Mouse (Mus musculus) c-Kit-positive CD71-positive TER-119-negative erythroid progenitor cells, embryonic 14.5 days (primary cell): ENCODE measurements around the gene Serpina3j.
"Not testable (repeated sequence)": the region's sequence is repeated elsewhere in the genome, so short reads cannot be mapped to it uniquely, and the experiment has no call there.

Experiments
- DNase-seq: peaks from one replicate; pipeline ENCODE4 v3.0.0-alpha.2; 2013; ENCODE audit warnings: low read depth

Gene Serpina3j

DNA sequence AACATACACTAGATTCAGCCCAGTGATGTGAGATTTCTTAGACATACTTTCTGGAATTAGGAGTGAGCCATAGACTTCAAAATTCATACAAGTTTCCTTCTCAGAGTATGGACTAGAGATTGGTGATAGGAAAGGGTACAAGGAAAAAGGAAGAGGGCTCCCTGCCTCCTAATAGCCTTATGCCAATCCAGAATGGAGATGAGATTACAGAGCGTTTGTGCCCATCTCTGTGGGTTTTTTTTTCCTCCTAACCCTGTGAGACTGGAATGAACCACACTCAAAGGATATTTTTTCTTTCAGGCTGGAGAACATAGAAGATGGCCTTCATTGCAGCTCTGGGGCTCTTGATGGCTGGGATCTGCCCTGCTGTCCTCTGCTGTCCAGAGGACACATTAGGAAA lies at the start of gene Serpina3j:
Gene Serpina3j (plus strand): TSS at position 301 of the 400 bp plus-strand sequence.
- no peak for DNase-seq

DNA sequence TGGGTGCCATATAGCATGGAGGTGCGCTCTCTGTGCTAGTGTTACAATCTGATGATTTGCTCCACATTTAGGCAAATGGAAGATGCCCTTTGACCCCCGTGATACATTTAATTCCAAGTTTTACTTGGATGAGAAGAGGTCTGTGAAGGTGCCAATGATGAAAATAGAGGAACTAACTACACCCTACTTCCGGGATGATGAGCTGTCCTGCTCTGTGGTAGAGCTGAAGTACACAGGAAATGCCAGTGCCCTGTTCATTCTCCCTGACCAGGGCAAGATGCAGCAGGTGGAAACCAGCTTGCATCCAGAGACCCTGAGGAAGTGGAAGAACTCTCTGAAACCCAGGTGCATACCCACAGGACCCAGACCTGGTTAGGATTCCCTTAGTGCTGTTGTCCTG lies 48.0 kb upstream of the Serpina3j start:
- no peak for DNase-seq

DNA sequence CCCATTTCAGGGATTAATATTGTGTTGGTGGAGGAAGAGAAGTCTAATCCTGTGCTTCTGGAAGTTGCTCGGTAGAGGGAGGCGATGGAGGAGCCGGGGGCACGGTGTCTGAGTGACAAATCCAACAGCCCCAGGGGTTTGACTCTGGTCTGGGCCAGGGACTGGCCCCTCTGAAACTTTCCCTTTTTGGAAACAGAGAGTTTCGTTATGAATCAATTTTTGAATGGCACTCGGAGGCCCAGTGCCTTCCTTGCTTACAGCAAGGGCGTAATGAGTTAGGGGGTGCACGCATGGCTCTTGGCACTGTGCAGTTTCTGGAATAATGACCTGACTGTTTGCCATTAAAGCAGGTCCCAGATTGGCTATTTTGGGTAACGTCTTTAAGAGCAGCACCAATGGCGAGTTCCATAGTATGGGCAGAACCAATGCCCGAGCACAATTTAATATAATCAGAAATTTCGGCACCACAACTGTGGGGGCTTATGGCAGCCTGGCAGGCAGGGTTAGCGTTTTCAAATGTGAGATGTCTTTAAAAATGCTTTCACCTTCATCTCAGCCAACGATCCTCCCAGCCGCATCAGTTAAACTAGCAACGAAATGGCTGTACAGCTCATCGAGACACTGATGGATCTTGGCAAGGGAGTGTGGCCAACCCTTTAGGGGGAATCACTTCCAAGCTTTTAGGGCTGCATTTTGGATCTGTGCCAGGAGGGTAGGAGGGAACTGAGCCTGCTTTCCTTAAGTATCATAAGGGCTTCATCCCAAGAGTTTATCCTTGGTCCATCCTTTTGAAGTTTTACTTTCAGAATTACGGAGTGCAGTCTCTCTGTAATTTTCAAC lies 35.9 kb upstream of the Serpina3j start:
- DNase-seq = no peak

DNA sequence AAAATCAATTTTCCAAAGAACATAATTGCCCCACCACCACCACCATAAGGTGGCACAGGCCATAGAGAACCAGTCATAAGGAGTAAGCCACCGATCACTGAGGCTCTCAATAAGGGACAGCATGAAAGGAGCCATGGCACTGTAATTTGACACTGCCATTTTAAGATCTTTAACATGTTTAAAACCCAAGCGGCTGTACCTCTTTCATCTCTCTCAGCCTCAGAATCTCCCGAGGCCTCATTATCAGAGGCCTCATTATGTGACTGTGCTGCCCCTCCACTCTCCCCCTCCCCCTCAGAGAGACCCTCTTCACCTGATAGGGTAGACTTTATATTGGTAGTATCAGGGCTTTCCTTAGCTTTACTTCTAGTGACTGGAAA lies 35.3 kb upstream of the Serpina3j start:
- no peak for DNase-seq

DNA sequence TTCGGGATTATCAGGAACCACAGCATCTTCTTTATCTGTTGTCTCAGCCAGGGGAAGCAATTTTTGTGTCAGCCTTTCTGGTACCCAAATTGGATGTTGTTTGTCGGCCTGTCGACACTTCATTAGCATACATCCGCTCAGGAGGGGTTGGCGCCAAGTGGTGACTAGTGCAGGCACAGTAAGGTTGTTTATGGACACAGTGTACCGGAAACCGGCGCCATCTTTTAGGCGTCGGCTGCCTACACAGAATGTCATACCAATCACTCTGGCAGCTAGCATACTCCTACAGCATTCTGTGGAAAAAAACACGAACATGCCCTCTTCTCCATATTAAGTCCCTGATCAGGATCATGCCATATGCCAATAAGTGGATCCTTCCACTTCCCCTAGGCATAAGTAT lies 31.0 kb upstream of the Serpina3j start:
- DNase-seq = no peak

DNA sequence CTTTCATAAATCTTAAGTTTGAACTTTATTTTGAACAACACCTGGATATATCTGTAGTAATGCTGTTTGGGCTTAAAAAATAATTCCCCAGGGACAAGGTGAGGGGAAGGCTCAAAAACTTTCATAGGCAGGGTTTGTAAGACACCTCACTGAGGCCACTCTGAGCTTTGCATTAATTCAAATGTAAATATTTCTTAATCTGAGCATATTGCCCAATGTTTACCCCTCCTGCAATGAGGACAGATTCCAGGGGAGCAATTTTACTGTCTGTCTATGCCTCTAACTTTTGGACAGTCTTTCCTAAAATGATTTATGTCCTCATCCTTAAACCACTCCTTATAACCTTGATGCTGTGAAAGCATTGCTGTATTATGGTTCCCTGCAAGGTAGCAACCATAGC lies 26.0 kb upstream of the Serpina3j start:
- no peak for DNase-seq

DNA sequence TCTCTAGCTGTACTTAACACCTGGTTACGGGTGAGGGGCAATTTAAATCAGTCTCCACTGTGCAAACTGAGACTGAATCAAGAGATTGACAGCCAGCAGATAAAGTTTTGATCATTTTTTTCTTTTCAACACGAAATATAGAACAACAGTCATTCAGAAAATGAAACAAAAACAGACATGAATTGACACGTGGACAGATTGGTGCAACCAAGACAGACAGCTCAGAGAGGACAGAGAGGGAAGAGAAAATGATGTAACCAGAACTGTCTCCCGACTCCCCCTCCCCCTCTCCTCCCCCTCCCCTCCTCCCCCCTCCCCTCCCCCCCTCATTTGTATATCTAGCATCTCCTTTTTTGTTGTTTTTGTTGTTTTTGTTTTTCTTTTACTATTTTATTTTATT lies 24.5 kb upstream of the Serpina3j start:
- DNase-seq = no peak

DNA sequence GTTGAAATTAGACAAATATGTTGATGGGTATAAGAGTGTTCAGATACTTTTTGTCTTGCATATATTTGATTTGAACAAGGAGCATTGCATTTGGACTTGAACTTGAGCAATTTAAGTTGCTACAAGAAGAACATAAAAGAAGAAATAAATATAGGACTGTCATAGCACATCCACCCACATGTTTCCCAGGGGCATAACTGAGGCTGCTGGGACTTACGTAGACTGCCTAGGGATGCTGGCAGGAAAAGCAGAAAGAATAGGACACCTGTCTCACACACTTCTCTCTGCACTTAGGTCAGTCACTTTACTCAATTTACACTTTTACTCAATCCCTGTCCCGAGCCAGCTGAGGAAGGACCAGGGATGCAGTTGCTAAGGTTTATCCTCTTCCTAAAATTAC lies 20.4 kb upstream of the Serpina3j start:
- DNase-seq = no peak

DNA sequence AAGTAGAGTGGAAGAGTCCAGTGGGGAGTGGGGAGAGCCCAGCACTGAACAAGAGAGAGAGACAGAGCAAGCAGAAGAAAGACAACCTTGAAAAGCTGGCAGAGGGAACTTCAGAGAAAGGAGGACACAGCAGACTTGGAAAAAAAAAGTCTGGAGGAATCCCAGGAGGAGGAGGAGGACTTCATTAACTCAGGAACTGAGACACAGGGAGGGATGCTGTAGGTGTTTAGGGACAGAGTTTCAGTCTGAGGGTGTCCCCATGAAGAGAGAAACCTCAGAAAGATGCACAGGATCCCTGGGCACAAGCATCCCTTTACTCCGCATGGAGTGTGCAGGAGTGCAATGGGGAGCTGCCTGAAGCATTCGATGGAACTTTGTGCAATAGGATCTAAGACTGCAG lies 16.3 kb upstream of the Serpina3j start:
- no peak for DNase-seq

DNA sequence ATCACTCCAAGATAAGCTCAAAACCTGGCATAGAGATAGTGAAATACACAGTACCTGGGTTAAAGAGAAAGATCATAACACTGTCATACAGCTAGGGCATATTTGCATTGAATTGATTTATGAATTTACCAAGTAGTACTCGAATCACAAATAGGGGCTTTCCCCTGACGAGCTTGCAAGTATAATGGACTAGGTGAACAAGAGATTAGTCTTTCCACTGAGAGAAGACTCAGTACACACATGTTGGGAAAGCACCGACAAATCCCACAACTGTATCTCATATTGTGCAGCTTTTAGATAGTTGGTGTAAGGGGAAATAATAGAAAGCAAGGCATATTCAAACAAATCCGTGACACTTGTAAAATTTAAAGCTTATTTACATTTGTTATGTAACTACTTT lies 8.4 kb upstream of the Serpina3j start:
- DNase-seq = no peak

DNA sequence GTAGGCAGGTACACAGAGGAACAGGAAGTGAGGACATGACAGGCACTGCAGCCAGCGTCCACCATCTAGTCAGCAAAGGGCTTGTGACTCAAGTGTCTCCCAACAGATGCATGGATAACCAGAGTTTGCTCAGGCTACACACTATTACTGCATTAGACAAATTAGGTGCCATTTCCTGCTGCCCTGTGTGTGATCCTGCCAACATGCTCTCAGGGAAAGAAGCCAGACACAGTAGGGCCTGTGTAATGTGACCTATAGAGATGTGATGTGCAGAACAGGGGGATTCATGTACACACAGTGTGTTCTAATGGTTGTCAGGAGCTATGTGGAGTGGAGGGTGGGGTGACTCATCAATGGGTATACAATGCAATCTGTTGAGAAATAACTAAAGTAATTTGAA lies 8.1 kb downstream of the Serpina3j start:
- no peak for DNase-seq

DNA sequence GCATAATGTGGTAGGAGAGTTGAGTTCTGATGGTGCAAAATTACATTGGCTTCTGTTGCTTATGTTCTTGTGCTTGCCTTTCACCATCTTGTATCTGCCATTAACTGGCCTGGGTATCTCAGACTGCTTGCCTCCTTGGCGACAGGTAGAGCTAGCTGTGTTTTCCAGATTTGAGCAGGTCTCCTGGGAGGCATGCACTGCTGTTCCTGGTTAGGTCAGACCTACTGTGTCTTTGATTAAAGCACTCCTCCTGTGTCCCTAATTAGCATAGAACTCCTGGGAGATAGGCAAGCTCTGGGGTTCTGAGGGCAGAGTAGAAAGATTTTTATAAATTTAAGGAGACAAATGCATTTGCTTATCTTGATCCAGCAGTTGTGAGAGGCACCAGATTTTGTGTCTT lies 17.3 kb downstream of the Serpina3j start:
- no peak for DNase-seq

DNA sequence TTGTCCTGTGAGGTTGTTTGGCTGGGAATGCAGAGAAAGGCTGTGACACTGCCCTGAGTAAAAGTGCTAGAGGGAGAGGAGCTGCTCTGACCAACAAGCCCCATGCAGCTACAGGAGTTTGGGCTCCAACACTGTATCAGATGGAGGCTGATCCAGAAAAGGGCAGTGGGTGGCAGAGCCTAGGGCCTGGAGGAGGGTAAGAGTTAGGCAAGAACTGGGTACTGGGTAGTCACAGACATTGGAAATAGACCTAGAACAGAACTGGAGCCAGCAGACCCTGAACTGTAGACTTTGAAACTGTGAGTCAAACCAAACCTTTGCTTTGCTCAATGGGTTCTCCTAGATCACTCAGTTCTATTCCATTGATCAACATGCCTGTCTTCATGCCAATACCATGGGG lies 22.5 kb downstream of the Serpina3j start:
- not testable (repeated sequence) for DNase-seq

DNA sequence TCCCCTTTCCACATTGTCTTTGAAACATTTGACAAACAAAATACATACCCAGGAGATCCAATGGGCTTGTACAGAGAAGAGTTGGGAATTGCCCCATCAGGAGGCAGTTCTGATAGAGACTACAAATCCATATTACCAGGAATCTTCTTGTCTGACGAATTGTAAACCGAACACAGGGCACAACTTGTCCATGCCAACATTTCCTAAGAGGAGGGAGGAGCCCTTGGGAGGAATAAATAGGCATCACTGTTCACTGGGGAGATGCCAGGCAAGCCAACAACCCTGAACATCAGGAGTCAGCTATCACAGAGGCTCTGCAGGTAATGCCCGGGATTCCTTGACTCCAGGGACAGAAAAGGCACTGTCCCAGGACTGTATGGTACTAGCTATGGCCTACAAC lies 23.9 kb downstream of the Serpina3j start, which contains the start of the genes Serpina3k and Serpina3m:
Gene Serpina3k (plus strand): TSS at position 261 of the 400 bp plus-strand sequence.
Gene Serpina3m (plus strand): TSS at position 261 of the 400 bp plus-strand sequence.
- not testable (repeated sequence) for DNase-seq

DNA sequence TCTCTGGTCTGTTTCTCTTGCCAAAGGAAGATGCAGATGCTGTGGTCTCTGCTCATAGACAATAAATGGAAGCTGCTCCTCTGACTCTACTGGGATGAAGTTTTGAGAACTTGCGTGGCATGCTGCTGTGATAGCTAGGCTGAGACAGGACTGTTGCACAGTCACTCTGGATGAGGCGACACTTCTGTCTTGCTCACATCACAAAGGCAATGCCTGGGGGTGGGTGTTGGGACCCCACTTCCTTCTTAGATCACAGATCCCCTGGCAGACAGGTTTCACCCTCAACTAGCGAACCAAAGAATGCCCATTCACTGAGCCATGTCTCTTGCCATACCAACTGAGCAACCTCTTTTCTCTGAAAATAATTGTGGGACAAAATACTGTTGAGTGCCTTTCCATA lies 24.4 kb downstream of the Serpina3j start:
- DNase-seq = no peak

DNA sequence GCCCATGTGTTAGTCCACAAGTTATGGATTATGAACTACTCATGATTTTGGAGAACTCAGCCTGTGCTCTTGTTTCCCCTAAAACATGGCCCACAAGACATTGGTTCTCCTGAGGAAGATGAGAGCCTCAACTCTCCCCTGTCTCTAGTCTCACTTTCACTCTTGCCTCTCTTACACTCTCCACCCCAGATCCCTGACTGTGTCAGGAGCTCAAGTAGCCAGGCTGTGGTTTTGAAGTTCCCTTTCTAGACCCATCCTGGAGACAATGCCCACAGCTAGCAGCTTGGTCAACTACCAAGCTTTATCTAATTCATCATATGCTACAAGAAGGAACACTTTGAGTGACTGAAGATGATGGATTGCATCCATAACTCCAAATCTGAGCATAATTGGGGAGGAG lies 28.1 kb downstream of the Serpina3j start:
- not testable (repeated sequence) for DNase-seq

DNA sequence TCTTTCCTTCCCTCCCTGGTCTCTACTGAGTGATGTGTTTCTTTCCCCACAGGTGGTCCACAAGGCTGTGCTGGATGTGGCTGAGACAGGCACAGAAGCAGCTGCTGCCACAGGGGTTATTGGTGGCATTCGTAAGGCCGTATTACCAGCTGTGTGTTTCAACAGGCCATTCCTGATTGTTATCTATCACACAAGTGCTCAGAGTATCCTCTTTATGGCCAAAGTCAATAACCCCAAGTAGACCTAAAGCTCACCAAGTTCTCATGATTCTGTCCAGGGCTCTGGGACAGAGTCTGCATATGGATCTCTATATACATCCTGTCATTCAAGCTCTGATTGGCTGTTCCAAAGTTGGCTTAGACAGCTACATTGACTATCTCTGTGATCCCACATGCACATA lies 30.8 kb downstream of the Serpina3j start:
- no peak for DNase-seq

DNA sequence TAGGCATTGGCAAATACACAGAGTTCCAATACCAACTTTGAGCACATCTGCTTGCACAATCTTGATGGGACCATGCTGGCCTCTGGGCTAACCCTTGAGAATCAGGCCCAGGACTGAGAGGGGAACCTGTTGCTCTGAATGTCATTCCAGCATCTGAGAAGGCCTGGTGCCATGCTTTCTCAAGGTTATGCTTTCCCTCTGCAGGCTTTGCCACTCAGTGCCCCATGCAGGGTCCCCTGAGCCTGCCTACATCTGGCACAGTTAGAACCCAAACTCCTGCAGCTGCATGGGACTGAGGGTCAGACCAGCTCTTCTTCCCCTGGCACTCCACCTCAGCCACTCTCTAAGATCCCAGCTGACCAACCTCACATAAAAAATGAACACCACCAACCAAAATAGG lies 31.4 kb downstream of the Serpina3j start:
- DNase-seq = no peak

DNA sequence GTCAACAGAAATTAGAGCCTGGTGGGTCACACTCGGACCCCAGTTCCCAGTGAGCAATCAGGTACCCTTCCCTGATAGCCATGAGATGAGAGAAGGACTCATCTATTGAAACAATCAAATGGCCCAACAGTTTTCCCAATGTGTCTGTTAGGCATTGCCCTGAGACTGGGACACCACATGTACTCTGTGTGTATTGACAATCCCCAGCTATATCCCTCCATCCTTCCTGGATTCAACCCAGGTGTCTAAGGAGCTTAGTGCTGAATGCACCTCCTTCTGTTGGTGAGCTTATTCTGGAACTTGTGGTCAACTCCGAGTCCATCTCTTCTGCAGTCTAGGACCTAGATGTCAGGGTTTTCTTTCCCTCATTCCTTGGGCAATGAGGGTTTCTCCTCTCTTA lies 32.7 kb downstream of the Serpina3j start:
- no peak for DNase-seq

DNA sequence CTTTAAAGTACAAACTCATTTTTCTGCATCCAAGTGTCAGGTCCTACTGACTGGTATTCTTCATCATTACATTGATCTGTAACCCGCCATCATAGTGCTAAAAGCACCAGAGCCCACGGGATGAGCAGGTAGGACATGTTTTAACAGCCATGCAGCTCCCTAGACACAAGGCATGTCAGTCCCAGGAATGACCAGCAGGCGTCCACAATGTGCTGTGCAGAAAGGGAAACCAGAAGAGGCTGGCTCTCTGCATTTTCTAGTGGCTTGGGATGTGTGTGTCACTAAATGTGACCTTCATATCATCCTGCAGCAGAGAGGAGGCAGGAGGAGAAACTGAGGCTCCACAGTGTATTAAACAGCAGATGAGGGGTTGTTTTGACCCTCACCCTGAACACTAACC lies 37.5 kb downstream of the Serpina3j start:
- DNase-seq = not testable (repeated sequence)

DNA sequence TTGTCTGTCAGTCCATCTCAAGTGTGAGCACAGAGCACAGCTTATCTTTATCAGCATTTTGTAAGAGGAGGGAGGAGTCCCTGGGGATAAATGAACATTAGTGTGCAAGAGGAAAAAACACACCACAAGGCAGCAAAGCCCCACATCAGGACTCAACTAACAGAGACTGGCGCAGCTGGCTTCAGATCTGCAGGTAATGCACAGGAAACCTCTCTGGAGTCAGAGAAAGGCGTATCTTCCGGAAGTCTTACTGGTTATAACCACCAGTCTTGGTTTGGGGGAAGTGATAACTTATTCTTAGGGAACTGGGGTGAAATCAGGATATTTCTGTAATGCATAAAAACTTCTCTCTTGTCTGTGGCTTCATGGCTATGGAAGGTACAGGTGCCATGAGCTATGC lies 41.7 kb downstream of the Serpina3j start:
- no peak for DNase-seq

DNA sequence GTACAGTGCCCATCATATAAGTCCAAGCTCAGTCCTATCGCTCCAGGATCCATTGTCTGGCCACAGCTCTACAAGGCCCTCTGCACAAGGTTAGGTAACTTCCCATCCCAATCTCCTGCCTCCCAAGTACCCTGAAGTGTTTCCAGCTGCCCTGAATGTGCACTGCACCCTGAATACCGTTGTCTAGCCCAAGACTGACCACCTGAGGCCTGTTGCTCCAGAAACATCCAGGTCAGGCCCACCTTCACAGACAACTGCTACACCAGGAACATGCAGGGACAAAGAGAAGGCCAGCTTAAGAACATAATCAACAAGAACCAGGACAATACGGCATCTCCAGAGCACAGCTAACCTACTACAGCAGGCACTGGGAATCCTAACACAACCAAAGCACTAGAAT lies 55.6 kb downstream of the Serpina3j start:
- DNase-seq = no peak
